Mouse (Mus musculus) heart, adult 8-10 months (tissue): ENCODE data around the gene Mrps11. TPM values are rescaled to one million over a fixed set of nuclear protein-coding genes. Genes with fewer than 3 reads are reported as not detected.
A peak's percentile ranks its signal among the peaks of the same experiment; 100 is the strongest.

Experiments
- DNase-seq: peaks from one replicate; pipeline ENCODE4 v3.0.0; 2022; ENCODE audit warnings: low spot score
- total RNA-seq, 4 experiments: library from RNA; stranded (reverse); gene quantifications; 2 replicates each; pipeline ENCODE4 v1.2.4; 2022

The Mrps11 gene
- total RNA-seq, 4 experiments from 2014 or later, result 39.7 to 43.2 (median 42.7) TPM

DNA sequence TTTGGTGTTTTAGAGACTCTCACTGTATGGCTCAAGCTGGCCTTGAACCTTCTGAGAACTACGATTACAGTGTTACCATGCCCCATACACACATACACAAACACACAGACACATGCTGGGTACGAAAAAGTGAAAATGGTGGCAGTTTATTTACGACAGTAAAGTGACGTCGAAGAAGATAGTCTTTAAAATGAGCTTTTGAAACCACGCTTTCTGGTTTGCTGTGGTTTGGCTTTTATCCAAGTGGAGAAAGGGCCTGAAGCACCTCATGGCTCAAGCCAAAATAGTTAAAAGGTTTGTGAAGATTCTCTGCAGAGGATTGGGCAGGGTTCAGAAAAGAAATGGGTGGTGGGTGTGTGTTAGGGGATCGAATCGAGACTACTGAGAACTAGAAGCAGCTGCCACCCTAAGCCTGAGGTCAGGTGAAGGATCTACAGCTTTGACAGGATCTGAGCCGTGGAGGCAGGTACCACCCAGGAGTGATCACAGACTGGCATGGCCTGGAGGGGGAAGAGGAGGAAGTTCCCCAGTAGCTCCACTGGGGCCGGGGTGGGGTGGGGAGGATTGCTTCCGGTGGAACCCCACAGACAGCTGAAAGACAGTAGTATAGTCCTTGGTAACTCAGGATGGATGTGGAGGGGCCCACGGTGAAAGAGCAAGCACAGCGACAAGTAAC lies 11.1 kb downstream of the Mrps11 start:
- no peak for DNase-seq

DNA sequence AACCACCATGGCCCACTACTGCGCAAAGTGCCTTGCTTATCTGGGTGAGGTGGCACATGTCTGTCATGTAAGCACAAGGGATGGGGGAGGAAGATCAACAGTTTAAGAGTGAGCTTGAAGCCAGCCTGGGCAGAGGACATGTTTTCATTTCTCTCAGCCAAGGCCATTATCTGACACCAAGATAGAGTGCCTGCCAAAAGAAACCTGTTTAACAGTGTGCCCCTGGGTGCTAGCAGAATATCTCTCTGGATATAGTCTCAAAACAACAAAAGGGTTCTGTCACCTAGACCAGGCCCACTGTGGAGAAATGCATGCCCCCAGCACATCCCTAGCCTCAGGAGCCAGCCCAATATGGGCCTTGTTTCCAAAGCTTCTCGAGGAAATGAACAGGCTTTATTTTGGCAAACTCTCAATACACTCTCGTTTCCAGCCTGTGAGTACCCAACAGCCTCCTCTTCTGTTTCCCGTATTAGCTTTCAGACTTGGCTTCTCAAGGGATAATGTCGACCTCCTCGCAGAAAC lies 11.7 kb downstream of the Mrps11 start:
- DNase-seq, result peak; percentile 31

DNA sequence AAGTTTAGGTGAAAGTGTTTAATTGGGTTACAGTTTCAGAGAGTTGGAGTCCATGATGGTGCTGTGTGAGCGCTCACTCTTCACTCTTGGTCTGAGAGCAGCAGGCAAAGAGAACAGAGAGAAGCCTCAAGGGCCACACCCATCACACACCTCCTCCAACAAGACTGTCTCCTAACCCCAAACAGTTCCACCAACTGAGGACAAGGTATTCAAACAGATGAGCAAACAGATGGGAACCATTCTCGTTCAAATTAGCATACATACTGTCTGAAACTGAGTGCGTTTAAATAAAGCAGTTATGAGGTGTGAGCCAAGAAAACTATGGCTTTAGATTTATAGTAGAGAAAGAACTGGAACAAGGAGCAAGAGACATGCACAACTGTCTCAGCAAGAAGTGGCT lies 13.7 kb downstream of the Mrps11 start:
- no peak for DNase-seq

- peak; percentile 13 for DNase-seq
Observed at GRCm38 (mm10) chr7:78797843-78798455, 15.0 kb downstream of the Mrps11 start.

DNA sequence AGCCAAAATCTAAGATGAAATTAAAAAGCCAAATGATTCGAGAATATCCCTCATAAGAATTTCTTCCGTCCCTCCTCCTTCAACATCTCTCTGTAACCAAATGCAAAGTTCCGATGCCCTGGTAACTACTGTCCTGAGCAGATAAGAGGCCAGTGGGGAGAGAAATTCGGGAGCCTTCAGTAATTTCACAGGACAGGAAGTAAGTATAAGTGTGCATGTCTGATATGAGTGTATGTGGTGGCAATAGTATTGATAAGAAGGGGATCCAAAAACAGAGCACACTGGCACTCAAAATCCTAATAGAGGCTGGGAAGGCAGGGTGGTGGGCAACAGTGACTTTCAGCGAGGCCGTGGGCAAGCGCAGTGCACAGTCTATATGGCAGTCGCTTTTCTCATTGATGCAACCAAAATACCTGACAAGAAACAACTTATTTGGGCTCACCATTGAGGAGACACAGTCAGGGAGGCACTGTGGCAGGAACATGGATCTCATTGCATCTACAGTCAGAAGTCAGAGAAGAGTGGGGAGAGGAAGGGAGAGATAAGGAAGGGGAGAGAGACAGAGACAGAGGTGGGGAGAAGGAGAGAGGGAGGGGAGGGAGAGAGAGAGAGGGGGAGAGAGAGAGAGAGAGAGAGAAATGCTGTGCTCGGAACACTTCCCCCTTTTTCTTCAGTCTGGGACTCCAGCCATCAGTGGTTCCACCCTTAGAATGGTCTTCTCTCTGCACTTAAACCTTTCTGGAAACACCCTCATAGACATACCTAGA lies 17.0 kb downstream of the Mrps11 start:
- no peak for DNase-seq

DNA sequence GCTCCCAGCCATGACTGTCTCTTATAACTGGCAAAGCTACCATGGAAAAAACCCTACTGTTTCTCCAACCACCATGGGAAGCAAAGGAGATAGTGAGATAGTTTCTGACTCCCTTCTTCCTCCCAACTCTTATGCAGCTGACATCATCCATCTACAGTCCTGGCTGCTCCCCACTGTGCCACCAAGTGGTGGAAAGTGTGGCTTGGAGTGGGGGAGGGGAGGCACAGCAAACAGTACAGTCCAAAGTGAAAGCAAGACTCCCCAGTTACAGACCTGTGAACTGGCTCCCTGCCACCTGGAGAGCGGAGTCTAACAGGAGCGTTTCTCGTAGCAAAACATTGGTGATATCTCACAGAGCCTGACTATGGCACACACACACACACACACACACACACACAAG lies 20.9 kb downstream of the Mrps11 start:
- no peak for DNase-seq

DNA sequence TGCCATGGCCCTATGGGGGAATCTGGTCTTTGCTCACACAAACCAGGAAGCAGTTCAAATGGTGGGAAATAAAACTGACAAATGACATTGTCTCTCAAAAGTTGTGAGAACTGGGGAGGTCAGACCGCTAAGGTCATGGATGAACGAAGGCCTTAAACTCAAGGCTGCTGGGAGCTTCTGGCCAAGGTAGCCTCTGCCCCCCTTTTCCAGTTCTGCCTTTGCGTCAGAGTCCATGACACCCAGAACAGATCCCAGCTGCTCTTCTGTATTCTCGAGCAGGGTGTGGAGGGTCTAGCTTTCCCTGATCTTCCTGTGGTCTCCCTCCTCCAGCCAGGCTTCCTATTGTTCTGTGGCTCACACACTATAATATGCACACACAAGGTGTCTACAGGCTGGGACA lies 24.3 kb downstream of the Mrps11 start:
- DNase-seq, result no peak

- DNase-seq, result no peak
Observed at GRCm38 (mm10) chr7:78813791-78814190, 30.9 kb downstream of the Mrps11 start.

DNA sequence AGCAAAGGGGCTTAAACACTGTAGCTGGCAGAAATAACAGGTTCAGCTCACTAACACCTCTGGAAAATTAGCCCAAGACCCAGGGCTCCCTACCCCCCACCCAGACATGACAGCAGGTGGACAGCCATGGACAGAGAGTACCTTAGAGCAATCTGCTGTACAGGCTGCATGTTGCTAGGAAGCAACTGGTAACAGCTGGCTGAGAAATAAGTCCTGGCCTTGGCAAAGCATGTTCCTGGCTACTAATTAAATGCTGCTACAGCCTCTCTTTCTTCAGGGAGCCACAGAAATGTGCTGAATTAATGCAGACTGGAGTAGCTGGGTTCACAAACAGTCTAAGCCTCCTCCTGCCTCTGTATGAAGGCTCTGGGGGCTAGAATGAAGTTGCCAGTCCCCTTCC lies 31.8 kb downstream of the Mrps11 start:
- no peak for DNase-seq

- no peak for DNase-seq
Observed at GRCm38 (mm10) chr7:78818336-78818735, 35.4 kb downstream of the Mrps11 start.

DNA sequence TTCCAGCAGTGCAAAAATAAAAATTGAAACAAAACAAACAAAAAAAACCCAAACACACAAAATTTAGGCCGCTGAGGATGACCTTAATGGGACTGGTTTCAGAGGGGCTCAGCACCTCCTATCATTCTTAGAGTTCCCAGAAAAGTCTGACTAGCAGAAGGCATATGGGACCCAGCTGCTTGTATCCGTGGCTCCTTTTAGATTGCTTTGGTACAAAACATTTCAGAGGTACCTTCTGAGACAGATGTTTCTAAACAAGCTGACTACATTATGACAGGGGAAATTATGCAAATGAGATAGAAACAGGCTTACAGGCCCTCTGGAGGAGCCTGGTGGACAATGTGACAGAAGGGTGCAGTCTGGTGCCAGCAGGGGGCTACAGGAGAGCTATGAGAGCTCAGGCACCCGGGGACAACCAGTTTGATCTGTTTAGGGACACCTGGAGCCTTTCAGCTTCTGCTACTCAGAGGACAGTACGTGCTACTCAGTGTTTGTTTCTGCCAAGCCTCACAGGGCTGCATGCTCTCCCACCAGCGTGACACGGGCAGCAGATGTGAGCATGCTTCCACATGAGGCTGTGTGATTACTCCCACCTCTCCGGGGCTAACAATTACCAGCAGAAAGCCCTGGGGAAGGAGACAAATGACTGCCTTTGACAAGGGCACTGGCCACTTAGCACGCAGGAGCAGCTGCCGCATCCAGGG lies 43.9 kb downstream of the Mrps11 start:
- peak; percentile 28 for DNase-seq

- DNase-seq, result no peak
Observed at GRCm38 (mm10) chr7:78827749-78828362, 44.9 kb downstream of the Mrps11 start.

GRCm38 (mm10) chr7:78835656-78836055 lies 52.7 kb downstream of the Mrps11 start:
- no peak for DNase-seq

GRCm38 (mm10) chr7:78837250-78837649 lies 54.3 kb downstream of the Mrps11 start:
- no peak for DNase-seq

DNA sequence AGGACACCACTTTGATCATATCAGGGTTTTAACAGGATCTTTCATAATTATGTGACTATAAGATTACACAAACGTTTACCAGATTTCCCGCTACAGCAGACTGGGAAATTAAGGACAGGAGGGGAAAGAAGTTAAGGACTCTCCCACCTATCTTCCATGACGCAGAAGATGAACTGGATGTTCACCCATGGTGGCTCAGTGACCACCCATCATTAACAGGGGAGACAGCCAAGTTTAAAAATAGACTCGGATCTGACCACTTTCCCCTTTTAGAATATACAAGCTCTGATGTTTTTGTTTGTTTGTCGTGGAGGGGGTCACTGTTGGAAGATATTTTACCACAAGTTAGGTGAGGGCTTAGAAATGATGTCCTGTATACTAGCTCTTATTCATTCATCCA lies 58.7 kb downstream of the Mrps11 start:
- peak; percentile 54 for DNase-seq

Other genes starting within 250 kb of the Mrps11 start
- 1 to 10 TPM; 1.1 to 1.6 (median 1.2) TPM for gene Ntrk3, start 45.1 kb upstream of the Mrps11 start, total RNA-seq
- 10 to 100 TPM; 50.8 to 60.1 (median 55.3) TPM for gene Mrpl46, start 412 bp downstream of the Mrps11 start, total RNA-seq
- 10 to 100 TPM; 13.5 to 16.7 (median 15.1) TPM for gene Det1, start 64.1 kb downstream of the Mrps11 start, total RNA-seq
- gene Aen, start 112.7 kb downstream of the Mrps11 start, total RNA-seq, result 10 to 100 TPM; 32.7 to 39.3 (median 35.5) TPM
- gene Isg20, start 130.3 kb downstream of the Mrps11 start, total RNA-seq, result 1 to 10 TPM; 1.8 to 7.5 (median 5.4) TPM